Mouse (Mus musculus) heart, embryonic 12.5 days (tissue): ENCODE data around the gene Rpp25l. TPM values are rescaled to one million over a fixed set of nuclear protein-coding genes. Genes with fewer than 3 reads are reported as not detected.
A peak's percentile ranks its signal among the peaks of the same experiment; 100 is the strongest.

Experiments
- ATAC-seq: fragments of 200-750 bp; cut with Nextera tagmentation; 2 replicates; pipeline ENCODE4 v1.8.0; 2017; ENCODE audit warnings: moderate TSS enrichment, moderate library complexity; ENCODE audit not compliant: insufficient number of reproducible peaks, low FRiP score
- H3K27ac ChIP-seq: fragments of 300-500 bp; sonication (generic); 2 replicates; pipeline ENCODE4 v1.5.1; 2016; ENCODE audit warnings: mild to moderate bottlenecking, moderate library complexity; ENCODE audit not compliant: poor library complexity, severe bottlenecking
- H3K27me3 ChIP-seq: fragments of 300-500 bp; sonication (generic); replicated peaks from 2 replicates; pipeline ENCODE4 v1.6.1; 2016; ENCODE audit warnings: mild to moderate bottlenecking, moderate library complexity
- H3K36me3 ChIP-seq: fragments of 300-500 bp; sonication (generic); 2 replicates; pipeline ENCODE4 v1.6.1; 2016; ENCODE audit warnings: mild to moderate bottlenecking, moderate library complexity
- H3K4me1 ChIP-seq: fragments of 300-500 bp; sonication (generic); replicated peaks from 2 replicates; pipeline ENCODE4 v1.6.1; 2016; ENCODE audit warnings: mild to moderate bottlenecking
- H3K4me2 ChIP-seq: fragments of 300-500 bp; sonication (generic); 2 replicates; pipeline ENCODE4 v1.6.1; 2016; ENCODE audit warnings: mild to moderate bottlenecking, moderate library complexity
- H3K4me3 ChIP-seq: fragments of 300-500 bp; sonication (generic); 2 replicates; pipeline ENCODE4 v1.5.1; 2016; ENCODE audit warnings: mild to moderate bottlenecking
- H3K9ac ChIP-seq: fragments of 300-500 bp; sonication (generic); 2 replicates; pipeline ENCODE4 v1.6.1; 2016; ENCODE audit warnings: mild to moderate bottlenecking, moderate library complexity
- H3K9me3 ChIP-seq: fragments of 300-500 bp; sonication (generic); replicated peaks from 2 replicates; pipeline ENCODE4 v1.6.1; 2016; ENCODE audit warnings: mild to moderate bottlenecking, moderate library complexity
- WGBS: fragments of 180-500 bp; shearing (Covaris S2); methylation state at CpG from one replicate; pipeline ENCODE4 v1.1.7; 2016; 5-methylcytosine and 5-hydroxymethylcytosine counted together
- polyA plus RNA-seq: library from polyadenylated mRNA; unstranded; fragments of >200 nt; fragmentation: Nextera tagmentation; extraction: Ambion mirVana; gene quantifications from 2 replicates; pipeline ENCODE4 v1.2.1, GENCODE M21; 2016

Rpp25l gene
- polyA plus RNA-seq, 1 experiment from 2014 or later: 39.7 TPM

DNA sequence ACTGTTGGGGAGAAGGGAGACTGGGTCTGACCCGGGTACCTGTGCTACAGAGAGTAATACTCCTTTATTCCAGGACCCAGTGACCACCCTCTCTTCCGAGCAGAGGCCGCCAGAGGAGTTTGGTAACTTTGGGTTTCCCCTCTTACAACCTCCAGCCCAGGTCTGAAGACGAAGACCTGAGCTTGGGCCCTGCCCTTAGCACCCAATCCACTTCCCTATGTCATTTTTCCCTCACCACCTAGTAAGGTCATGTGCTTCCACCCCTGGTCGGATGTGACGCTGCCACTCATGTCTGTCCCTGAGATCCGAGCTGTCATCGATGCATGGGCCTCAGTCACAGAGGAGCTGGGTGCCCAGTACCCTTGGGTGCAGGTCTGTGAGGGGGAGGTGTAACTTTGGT is 43.1 kb upstream of the Rpp25l start:
- H3K9me3 ChIP-seq: no peaks in the 10 kb centered on the region
- ATAC-seq: no peak
- WGBS: 79% methylated on average over 8 of the region's 8 CpGs
- peak overlapping the region; percentile 76 for H3K4me2 ChIP-seq
- peaks cover 22% of the 10 kb centered on the region for H3K36me3 ChIP-seq
- peak overlapping the region; percentile 73 for H3K4me3 ChIP-seq
- peak overlapping the region; percentile 82 for H3K9ac ChIP-seq
- peaks cover 38% of the 10 kb centered on the region for H3K4me1 ChIP-seq
- H3K27me3 ChIP-seq: no peaks in the 10 kb centered on the region
- no peak overlapping the region; the same call in 1 of the 2 replicates for H3K27ac ChIP-seq

DNA sequence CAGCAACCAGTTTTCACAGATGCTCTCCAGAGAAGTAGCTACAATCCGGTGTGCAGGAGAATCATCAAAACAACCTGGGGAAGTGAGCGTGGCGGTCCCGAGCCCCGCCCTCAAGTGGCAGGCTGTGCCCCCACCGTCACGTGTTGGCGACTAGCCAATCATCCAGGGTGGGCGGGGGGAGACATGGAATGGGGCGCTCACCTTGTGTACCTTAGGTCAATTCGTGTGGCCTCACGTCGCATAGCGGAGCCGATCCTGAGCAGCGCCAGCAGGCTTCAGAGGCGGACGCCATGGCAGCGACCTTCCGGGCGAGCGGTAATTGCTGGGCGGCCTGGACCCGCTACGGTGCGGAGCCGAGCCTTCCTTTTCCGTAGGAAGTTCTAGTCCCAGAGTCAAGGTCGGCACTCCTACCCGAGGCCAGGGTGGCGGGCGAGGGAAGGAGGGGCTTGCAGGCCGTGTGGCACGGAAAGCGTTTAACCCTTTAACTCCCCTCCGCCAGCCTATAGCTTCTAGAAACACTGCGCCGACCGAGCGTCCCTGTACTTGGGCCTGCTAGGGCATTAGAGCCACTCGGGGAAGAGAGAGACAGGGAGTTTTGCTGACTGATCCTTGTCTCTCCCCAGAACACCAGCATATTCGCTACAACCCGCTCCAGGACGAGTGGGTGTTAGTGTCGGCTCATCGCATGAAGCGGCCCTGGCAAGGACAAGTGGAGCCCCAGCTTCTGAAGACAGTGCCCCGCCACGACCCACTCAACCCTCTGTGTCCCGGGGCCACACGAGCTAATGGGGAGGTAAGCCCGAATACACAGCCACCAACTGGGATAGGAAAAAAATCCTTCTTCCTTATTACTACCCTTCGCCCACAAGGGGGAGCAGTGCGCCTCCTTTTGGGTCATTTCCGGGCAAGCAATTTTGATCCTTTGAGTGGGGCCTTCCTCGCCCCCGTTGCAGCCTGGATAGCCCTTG is 42.3 kb upstream of the Rpp25l start, which contains the start of gene Sigmar1:
Sigmar1 (minus strand) TSS at position 820 of the 968 bp plus-strand sequence.
- Histone ChIP-seq H3K4me3 (peak within 1 kb of the TSS; percentile 73), H3K9me3 (no peaks in the 10 kb centered on the region), H3K9ac (peak within 1 kb of the TSS; percentile 82), H3K4me2 (peak within 1 kb of the TSS; percentile 76), H3K4me1 (peaks cover 30% of the 10 kb centered on the region), H3K36me3 (peaks cover 22% of the 10 kb centered on the region), H3K27ac (peak within 1 kb of the TSS; percentile 88), H3K27me3 (no peaks in the 10 kb centered on the region)
- under 1% methylated on average over 57 of the region's 57 CpGs for WGBS
- peak; percentile 85 for ATAC-seq

DNA sequence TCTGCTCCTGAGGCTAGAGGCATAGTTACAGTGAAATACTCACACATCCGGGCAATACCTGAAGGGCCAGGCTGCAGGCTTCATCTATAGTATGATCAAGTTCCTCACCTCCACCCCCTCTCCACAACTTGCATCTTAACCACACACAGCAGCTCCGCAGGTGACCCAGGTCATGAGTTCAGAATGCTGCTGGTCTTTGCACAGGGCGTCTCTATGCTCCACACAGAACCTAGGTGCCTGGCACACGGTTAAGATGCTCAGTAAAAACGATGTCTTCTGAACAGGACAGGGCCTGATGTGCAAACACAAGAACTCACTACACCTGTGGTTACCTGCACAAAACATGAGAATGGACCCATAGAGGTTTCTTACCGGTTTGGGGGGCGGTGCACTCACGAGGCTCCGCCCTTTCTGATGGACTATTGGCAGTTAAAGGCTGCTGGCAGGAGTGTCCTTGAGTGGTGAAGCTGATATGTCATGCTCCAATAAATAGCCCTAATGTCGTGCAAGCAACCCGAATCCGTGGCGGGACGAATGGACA is 41.5 kb upstream of the Rpp25l start, which contains the start of gene Galt:
Galt (plus strand) TSS at position 432 of the 541 bp plus-strand sequence.
- H3K9me3 ChIP-seq: no peaks in the 10 kb centered on the region
- H3K4me1 ChIP-seq: peaks cover 28% of the 10 kb centered on the region
- H3K36me3 ChIP-seq: peaks cover 22% of the 10 kb centered on the region
- peak; percentile 69 for ATAC-seq
- H3K4me2 ChIP-seq: peak within 1 kb of the TSS; percentile 76
- peak within 1 kb of the TSS; percentile 88 for H3K27ac ChIP-seq
- H3K27me3 ChIP-seq: no peaks in the 10 kb centered on the region
- H3K9ac ChIP-seq: peak within 1 kb of the TSS; percentile 82
- H3K4me3 ChIP-seq: peak within 1 kb of the TSS; percentile 73
- WGBS: 13% methylated on average over 14 of the region's 14 CpGs

DNA sequence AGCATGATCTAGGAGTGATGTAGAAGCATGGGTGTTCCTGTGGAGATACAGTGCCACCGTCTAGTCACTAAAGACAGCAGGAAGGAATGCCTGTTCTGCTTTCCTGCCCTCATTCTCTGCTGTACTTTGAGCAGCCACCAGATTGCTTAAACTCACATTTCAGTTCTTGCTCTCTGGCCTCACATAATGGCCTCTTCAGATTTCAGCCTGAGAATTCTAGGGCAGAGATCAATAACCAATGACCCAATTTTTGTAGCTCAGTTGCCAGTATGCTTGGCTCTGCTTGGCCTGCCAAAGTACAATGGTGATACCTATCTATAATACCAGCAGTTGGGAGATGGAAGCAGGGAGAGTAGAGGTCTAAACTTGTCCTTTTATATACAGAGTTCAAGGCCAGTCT is 31.7 kb upstream of the Rpp25l start:
- H3K9ac ChIP-seq: no peak overlapping the region
- 71% methylated on average over 1 of the region's 1 CpGs for WGBS
- H3K4me1 ChIP-seq: peaks cover 9% of the 10 kb centered on the region
- H3K27me3 ChIP-seq: no peaks in the 10 kb centered on the region
- peaks cover 13% of the 10 kb centered on the region for H3K9me3 ChIP-seq
- peaks cover 23% of the 10 kb centered on the region for H3K36me3 ChIP-seq
- no peak overlapping the region for H3K4me2 ChIP-seq
- H3K27ac ChIP-seq: no peak overlapping the region
- ATAC-seq: no peak
- no peak overlapping the region for H3K4me3 ChIP-seq

DNA sequence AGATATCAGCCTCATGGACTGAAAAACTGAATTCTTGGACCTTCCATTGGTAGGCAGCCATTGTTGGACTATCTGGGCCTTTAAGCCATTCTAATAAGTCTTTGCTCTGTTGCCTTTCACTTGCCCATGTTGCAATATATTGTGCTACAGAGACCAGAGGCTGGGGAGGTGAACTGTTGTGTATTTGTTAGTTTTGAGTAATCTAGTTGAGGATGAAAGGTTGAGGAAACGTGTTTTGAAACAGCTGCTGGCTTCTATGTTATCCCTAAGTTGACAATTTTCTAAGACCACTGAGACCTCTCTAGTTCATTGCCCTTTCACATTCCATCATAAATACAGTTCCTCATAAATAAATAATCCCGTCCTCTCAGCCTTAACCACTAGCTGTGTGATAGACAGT is 30.8 kb upstream of the Rpp25l start:
- Histone ChIP-seq H3K9ac (no peak overlapping the region), H3K4me1 (peaks cover 14% of the 10 kb centered on the region), H3K27me3 (no peaks in the 10 kb centered on the region), H3K4me3 (no peak overlapping the region), H3K36me3 (peaks cover 28% of the 10 kb centered on the region), H3K9me3 (peaks cover 13% of the 10 kb centered on the region), H3K27ac (no peak overlapping the region), H3K4me2 (no peak overlapping the region)
- no peak for ATAC-seq
- WGBS: 71% methylated on average over 2 of the region's 2 CpGs

DNA sequence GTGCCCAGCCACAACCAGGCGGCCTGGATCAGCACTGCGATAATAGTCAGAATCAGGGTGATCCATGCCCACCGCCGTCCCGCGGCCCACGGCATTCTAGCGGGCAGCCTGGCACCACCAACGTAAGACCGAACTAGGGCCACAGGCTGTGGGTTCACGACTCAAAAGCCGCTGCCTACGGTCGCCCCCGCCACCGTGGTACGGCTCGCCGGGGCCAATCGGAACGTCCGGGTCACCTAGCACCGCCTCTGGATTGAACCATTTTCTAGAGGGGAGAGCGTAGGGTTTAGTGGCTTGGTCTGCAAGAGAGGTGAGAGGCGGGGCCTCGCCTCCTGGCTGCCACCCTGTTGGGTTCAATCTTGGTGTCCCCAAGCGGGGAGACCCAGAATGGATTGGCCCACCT is 27.8 kb upstream of the Rpp25l start:
- WGBS: under 1% methylated on average over 27 of the region's 27 CpGs
- H3K36me3 ChIP-seq: peaks cover 16% of the 10 kb centered on the region
- peaks cover 4% of the 10 kb centered on the region for H3K9me3 ChIP-seq
- no peaks in the 10 kb centered on the region for H3K27me3 ChIP-seq
- peak overlapping the region; percentile 96 for H3K4me2 ChIP-seq
- H3K4me3 ChIP-seq: peak overlapping the region; percentile 72
- peak; percentile 95 for ATAC-seq
- H3K27ac ChIP-seq: peak overlapping the region; percentile 58
- H3K9ac ChIP-seq: peak overlapping the region; percentile 79
- peaks cover 14% of the 10 kb centered on the region for H3K4me1 ChIP-seq

DNA sequence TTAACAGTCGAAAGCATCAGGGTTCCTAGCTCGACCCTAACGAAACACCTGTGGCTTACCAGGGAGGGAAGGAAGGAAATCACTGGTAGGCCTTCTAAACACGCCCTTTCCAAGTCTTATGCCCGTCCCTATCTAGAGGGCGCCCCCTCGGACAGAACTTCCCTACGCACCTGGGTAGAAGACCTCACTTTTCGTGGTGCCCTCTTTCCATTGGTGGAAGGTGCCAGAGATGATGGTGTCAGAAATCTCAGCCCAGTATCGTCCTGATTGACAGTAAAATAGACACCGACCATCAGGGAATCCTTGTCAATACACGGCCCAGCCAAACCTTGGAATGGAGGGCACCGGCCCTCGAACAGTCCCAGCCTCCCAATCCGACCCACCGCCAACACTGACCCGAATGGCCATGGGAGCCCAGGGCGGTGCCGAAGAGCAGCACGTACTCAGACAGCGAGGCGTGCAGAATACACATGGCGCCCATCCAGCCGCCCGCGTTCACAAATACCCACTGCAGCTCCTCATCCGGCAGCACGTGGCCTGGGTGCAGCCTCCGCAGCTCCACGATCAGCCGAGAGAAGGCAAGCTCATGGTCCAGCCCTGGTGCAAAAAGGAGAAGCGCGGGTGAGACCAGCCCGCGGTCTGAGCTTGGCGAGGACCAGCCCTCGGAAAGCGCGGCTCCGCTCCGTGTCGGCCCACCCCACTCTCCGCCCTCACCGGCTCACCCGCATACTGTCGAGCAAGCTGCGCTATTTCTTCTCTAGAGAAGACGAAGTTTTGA is 27.2 kb upstream of the Rpp25l start:
- under 1% methylated on average over 48 of the region's 48 CpGs for WGBS

DNA sequence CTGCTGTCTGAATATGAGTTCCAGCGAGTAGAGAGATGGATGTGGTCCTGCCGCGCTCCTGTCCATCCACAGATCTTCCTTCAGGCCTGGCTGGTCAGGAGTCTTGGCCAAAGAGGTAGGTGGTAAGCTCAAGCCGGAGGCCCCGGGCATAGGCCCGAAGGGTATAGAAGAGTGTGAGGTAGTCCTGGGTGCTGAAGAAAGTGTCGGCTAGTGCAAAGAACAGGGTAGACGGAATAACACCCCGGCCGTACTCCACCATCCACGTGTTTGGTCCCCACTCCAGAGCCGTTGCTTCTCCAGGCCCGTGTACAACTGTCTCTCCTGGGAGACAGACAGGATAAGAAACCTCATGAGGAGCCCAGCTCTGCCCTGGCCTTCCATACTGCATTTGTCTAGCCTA is 25.9 kb upstream of the Rpp25l start:
- H3K4me1 ChIP-seq: peaks cover 14% of the 10 kb centered on the region
- peaks cover 14% of the 10 kb centered on the region for H3K36me3 ChIP-seq
- WGBS: 93% methylated on average over 13 of the region's 13 CpGs
- H3K4me3 ChIP-seq: no peak overlapping the region
- ATAC-seq: no peak
- no peak overlapping the region for H3K4me2 ChIP-seq
- H3K9me3 ChIP-seq: peaks cover 6% of the 10 kb centered on the region; the same call in 1 of the 2 replicates
- no peak overlapping the region for H3K27ac ChIP-seq
- no peaks in the 10 kb centered on the region; the same call in 1 of the 2 replicates for H3K27me3 ChIP-seq
- H3K9ac ChIP-seq: 0 out of 2 replicates have a peak overlapping the region, but pooled peaks have one; percentile 48

More for the DNA sequence above, 27.2 kb upstream of the Rpp25l start:
- Histone ChIP-seq H3K9me3 (peaks cover 3% of the 10 kb centered on the region; the same call in 1 of the 2 replicates), H3K27me3 (no peaks in the 10 kb centered on the region), H3K27ac (peak overlapping the region; percentile 58), H3K4me1 (peaks cover 14% of the 10 kb centered on the region), H3K4me3 (peak overlapping the region; percentile 72), H3K9ac (peak overlapping the region; percentile 79), H3K4me2 (peak overlapping the region; percentile 96), H3K36me3 (peaks cover 14% of the 10 kb centered on the region)
- peak; percentile 78 for ATAC-seq

DNA sequence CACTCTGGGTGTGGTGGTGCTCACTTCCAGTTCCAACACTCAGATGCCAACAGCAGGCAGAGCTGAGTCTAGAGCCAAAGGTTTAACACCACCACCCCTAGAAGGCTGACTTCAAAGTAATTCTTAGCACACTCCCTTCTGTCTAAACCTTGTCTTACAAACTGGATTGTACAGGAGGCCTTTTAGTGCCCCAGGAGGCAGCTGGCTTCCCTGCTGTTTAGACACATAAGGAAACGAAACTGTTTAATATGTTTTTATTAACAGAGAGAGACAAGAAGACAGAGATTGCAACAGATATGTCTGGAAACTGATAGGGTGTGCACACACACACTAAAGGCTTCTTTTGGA is 24.9 kb upstream of the Rpp25l start:
- Histone ChIP-seq H3K27ac (no peak overlapping the region), H3K4me3 (no peak overlapping the region), H3K27me3 (peaks cover 9% of the 10 kb centered on the region), H3K4me1 (peaks cover 14% of the 10 kb centered on the region), H3K4me2 (no peak overlapping the region), H3K9me3 (peaks cover 6% of the 10 kb centered on the region; the same call in 1 of the 2 replicates), H3K36me3 (peaks cover 14% of the 10 kb centered on the region), H3K9ac (no peak overlapping the region)
- ATAC-seq: no peak
- 73% methylated on average over 1 of the region's 1 CpGs for WGBS

DNA sequence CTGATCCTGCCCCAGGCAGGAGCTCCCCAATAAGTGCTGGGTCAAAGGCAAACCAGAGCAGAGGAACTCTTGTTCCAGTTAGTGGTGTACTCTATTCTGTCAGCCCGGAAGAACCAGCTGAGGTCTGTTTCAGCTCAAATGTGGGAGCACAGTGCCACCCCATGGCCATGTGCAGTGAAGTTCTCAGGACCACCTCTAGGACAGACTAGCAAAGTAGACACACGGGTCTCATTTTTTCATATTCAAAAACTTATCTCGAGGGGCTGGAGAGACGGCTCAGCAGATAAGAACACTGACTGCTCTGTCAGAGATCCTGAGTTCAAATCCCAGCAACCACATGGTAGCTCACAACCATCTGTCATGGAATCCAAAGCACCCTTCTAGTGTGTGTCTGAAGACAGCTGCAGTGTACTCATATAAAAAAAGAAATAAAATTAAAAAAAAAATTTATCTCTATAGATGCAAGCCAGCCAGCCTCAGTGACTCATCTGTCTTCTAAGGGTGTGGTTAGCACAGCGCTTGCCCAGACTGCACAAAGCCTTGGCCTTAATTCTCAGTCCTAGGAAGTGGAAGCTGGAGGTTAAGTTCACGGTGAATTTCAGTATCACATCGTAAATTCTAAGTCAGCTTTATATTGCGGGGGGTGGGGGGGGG is 24.4 kb upstream of the Rpp25l start:
- Histone ChIP-seq H3K36me3 (peaks cover 14% of the 10 kb centered on the region), H3K27me3 (peaks cover 14% of the 10 kb centered on the region), H3K9me3 (peaks cover 6% of the 10 kb centered on the region; the same call in 1 of the 2 replicates), H3K9ac (no peak overlapping the region), H3K4me2 (no peak overlapping the region), H3K4me3 (no peak overlapping the region), H3K4me1 (peaks cover 14% of the 10 kb centered on the region), H3K27ac (no peak overlapping the region)
- WGBS: 40% methylated on average over 8 of the region's 8 CpGs
- no peak for ATAC-seq
